Mouse (Mus musculus) kidney, postnatal 0 days (tissue): ENCODE data around the gene Arhgef3. TPM values are rescaled to one million over a fixed set of nuclear protein-coding genes. Genes with fewer than 3 reads are reported as not detected.

Experiments used
- ATAC-seq: fragments of 200-750 bp; cut with Nextera tagmentation; replicated peaks from 2 replicates; pipeline ENCODE4 v1.8.0; 2017; ENCODE audit warnings: low read depth, moderate number of reproducible peaks, moderate TSS enrichment, moderate library complexity; ENCODE audit not compliant: low FRiP score
- DNase-seq: peaks from one replicate; pipeline ENCODE4 v3.0.0-alpha.2; 2016; ENCODE audit warnings: low spot score
- H3K27ac ChIP-seq: fragments of 300-500 bp; sonication (generic); 2 replicates; pipeline ENCODE4 v1.5.1; 2014; ENCODE audit warnings: mild to moderate bottlenecking
- H3K27me3 ChIP-seq: fragments of 300-500 bp; sonication (generic); 2 replicates; pipeline ENCODE4 v1.6.1; 2014; ENCODE audit warnings: low read length, mixed read lengths; ENCODE audit not compliant: insufficient read depth
- H3K36me3 ChIP-seq: fragments of 300-500 bp; sonication (generic); 2 replicates; pipeline ENCODE4 v1.6.1; 2014; ENCODE audit warnings: low read length, mixed read lengths; ENCODE audit not compliant: insufficient read depth
- H3K4me1 ChIP-seq: fragments of 300-500 bp; sonication (generic); replicated peaks from 2 replicates; pipeline ENCODE4 v1.6.1; 2014; ENCODE audit warnings: antibody characterized with exemption, low read length, mixed read lengths; ENCODE audit not compliant: insufficient read depth
- H3K4me2 ChIP-seq: fragments of 300-500 bp; sonication (generic); 2 replicates; pipeline ENCODE4 v1.6.1; 2014; ENCODE audit warnings: mild to moderate bottlenecking, low read length, moderate library complexity, mixed read lengths
- H3K4me3 ChIP-seq: fragments of 300-500 bp; sonication (generic); replicated peaks from 2 replicates; pipeline ENCODE4 v1.5.1; 2014; ENCODE audit warnings: low read depth, low read length
- H3K9ac ChIP-seq: fragments of 300-500 bp; sonication (generic); 2 replicates; pipeline ENCODE4 v1.6.1; 2014; ENCODE audit warnings: low read depth, low read length
- H3K9me3 ChIP-seq: fragments of 300-500 bp; sonication (generic); replicated peaks from 2 replicates; pipeline ENCODE4 v1.6.1; 2016; ENCODE audit warnings: low read length, inconsistent platforms, mixed read lengths
- CTCF ChIP-seq: IDR thresholded peaks from 2 replicates; pipeline ENCODE4 v1.5.1; 2016; ENCODE audit warnings: antibody characterized with exemption, low read depth, mild to moderate bottlenecking, moderate library complexity
- WGBS: fragments of 180-500 bp; shearing (Covaris S2); extraction: QIAGEN DNeasy Blood & Tissue Kit; methylation state at CpG from one replicate; pipeline ENCODE4 v1.1.7; 2014; 5-methylcytosine and 5-hydroxymethylcytosine counted together
- polyA plus RNA-seq: library from polyadenylated mRNA; unstranded; fragments of >200 nt; fragmentation: Nextera tagmentation; extraction: Ambion mirVana; gene quantifications from 2 replicates; pipeline ENCODE4 v1.2.1, GENCODE M21; 2015

Arhgef3 gene
- polyA plus RNA-seq, 1 experiment from 2014 or later: 20.0 TPM

DNA sequence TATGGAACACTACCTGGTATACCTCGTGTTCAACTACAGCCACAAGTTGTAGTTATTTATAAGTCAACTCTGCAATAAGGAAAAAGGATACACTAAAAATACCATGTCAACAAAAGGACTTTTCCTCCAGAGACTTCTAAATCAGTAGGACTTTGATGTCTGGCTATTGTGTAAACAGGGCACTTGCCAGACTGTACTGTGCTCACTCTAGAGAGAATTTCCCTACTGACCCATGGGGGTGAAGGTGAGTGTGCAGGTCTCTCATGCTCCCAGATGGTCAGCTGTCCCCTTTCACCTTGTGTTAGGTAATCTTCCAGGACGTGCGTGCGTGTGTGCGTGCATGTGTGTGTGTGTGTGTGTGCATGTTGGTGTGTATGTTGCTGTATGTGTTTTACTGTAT is 182.3 kb downstream of the Arhgef3 start:
- no peak for TF ChIP-seq CTCF
- no peak overlapping the region for H3K9ac ChIP-seq
- H3K9me3 ChIP-seq: no peaks in the 10 kb centered on the region
- ATAC-seq (peak; percentile 77), DNase-seq (peak; percentile 52)
- no peaks in the 10 kb centered on the region for H3K36me3 ChIP-seq
- H3K27me3 ChIP-seq: no peaks in the 10 kb centered on the region
- no peaks in the 10 kb centered on the region for H3K4me1 ChIP-seq
- H3K4me3 ChIP-seq: no peak overlapping the region
- H3K27ac ChIP-seq: peak overlapping the region; percentile 65
- WGBS: 54% methylated on average over 5 of the region's 5 CpGs
- no peak overlapping the region for H3K4me2 ChIP-seq

DNA sequence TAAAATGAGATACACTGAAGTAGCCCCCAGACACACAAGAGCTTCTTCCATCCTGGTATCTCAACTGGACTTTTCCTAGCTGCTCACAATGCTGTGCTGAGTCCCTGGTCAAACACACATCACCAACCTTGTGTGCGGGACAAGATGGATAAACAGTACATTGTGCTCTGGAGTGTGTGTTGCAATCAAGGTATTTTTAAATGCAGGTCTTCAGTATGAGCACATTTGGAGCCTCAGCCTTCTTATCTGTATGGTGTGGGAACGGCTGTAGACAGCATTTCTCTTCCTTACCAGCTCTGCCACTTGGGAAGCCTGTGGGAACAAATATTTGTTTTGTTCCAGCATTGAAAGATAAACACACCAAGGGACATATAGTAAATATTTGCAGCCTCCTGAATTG is 184.2 kb downstream of the Arhgef3 start:
- Histone ChIP-seq H3K27me3 (no peaks in the 10 kb centered on the region), H3K9me3 (no peaks in the 10 kb centered on the region), H3K36me3 (no peaks in the 10 kb centered on the region), H3K27ac (no peak overlapping the region), H3K4me2 (no peak overlapping the region), H3K9ac (no peak overlapping the region), H3K4me3 (no peak overlapping the region), H3K4me1 (no peaks in the 10 kb centered on the region)
- TF ChIP-seq CTCF: no peak
- 84% methylated on average over 2 of the region's 2 CpGs for WGBS
- ATAC-seq: no peak
- no peak for DNase-seq

DNA sequence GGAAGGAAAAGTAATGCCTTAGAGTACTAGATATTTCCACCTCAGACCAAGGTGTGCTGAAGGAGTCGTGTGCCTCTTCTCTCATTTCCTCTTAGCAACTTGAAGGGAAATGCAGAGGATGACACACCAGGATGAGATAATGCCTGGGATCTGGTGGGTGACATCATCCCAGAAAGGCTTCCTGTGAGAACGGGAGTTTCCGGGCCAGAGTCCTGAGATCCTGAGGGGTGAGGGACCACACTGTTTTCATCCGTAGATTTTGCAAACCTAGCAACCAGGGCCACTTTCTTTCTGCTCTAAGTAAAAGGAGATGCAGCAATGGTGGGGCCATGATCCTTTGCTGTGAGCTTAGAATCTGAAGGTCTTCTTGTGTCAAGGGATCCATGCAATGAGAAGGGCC is 185.0 kb downstream of the Arhgef3 start:
- ATAC-seq: no peak
- Histone ChIP-seq H3K4me1 (no peaks in the 10 kb centered on the region), H3K9ac (no peak overlapping the region), H3K4me3 (no peak overlapping the region), H3K9me3 (no peaks in the 10 kb centered on the region), H3K27me3 (no peaks in the 10 kb centered on the region), H3K36me3 (no peaks in the 10 kb centered on the region), H3K27ac (no peak overlapping the region), H3K4me2 (no peak overlapping the region)
- peak; percentile 39 for DNase-seq
- no peak for TF ChIP-seq CTCF
- 49% methylated on average over 4 of the region's 4 CpGs for WGBS

DNA sequence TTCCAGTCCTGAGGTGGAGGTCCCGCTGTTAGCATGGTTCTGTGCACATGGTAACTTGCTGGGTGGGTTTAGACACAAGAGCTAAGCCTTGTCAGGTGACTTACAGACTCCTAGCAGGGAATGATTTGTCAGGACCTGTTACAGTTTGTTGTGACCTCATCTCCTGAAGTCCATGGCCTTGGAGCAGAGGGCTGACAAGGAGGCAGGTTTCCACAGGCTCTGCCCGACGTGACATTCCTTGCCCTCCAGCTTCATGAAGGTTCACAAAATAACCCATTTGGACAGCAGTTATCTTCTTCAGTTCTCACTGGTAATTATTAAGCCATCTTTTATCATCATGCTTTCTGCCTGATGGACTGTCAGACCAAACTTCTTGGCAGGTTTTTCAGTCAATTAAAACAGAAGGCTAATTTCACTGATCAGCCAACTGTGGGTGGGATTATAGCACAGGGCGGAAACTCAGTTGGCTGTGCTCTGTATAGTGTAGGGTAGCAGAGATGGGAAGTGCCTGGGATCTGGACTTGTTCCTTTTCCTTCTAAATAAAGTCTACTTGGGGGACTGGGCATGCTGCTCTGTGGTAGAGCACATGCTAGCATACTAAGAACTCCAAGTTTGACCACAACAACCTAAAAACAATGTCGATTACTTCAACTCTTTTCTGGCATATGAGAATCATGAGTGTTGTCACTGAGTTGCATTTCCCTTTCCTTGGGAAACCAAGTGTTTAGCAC is 187.2 kb downstream of the Arhgef3 start:
- 60% methylated on average over 5 of the region's 5 CpGs for WGBS
- H3K4me2 ChIP-seq: no peak overlapping the region
- no peak overlapping the region for H3K9ac ChIP-seq
- no peak for TF ChIP-seq CTCF
- H3K9me3 ChIP-seq: no peaks in the 10 kb centered on the region
- no peak overlapping the region for H3K4me3 ChIP-seq
- DNase-seq: no peak
- ATAC-seq: peak; percentile 68; the same call in 1 of the 2 replicates
- H3K4me1 ChIP-seq: no peaks in the 10 kb centered on the region
- H3K27ac ChIP-seq: peak overlapping the region; percentile 36; the same call in 1 of the 2 replicates
- H3K36me3 ChIP-seq: no peaks in the 10 kb centered on the region
- H3K27me3 ChIP-seq: no peaks in the 10 kb centered on the region

DNA sequence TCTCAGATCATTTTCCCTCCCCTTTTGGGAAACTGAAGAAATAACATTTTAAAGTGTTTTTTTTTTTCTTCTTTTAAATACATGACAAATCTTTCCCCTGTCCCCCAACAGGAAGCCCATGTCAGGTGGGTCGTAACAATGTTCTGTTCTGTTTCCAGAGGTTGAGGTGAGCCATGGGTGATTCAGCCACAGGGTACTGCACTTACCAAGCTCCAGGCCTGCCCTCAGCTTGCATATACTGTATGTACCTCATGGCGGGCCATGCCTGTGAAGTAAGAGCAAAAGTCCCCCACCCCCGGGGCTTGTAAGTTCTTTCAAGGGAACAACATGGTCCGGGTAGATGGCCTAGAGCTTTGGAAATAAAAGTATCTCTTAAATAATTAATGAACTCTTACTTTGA is 188.6 kb downstream of the Arhgef3 start:
- H3K27ac ChIP-seq: no peak overlapping the region
- H3K4me1 ChIP-seq: no peaks in the 10 kb centered on the region
- no peak for TF ChIP-seq CTCF
- DNase-seq: no peak
- H3K27me3 ChIP-seq: no peaks in the 10 kb centered on the region
- no peaks in the 10 kb centered on the region for H3K9me3 ChIP-seq
- WGBS: 63% methylated on average over 4 of the region's 4 CpGs
- no peaks in the 10 kb centered on the region for H3K36me3 ChIP-seq
- no peak overlapping the region for H3K4me2 ChIP-seq
- ATAC-seq: no peak
- no peak overlapping the region for H3K9ac ChIP-seq
- H3K4me3 ChIP-seq: no peak overlapping the region

DNA sequence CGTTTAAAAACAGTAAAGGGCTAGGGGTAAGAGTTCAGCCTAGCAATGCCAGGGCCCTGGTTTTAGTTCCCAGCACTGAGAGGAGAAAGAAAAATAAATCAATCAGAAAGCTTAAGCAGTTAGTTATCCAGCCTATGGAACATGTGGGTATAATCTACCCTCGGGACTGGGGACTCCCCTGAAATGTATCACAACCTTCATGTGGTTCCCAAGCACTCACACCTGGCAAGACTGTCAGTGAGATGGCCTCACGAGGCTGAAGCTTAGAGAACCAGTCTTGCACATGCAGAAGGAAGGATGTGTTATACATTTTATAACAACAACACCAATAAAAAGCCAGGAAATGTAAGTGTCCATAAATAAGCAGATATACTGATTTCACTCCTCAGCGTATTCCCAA is 189.7 kb downstream of the Arhgef3 start:
- Histone ChIP-seq H3K4me2 (no peak overlapping the region), H3K9ac (no peak overlapping the region), H3K36me3 (no peaks in the 10 kb centered on the region), H3K9me3 (no peaks in the 10 kb centered on the region), H3K27ac (no peak overlapping the region), H3K4me1 (no peaks in the 10 kb centered on the region), H3K27me3 (no peaks in the 10 kb centered on the region), H3K4me3 (no peak overlapping the region)
- ATAC-seq: no peak
- no peak for TF ChIP-seq CTCF
- 74% methylated on average over 4 of the region's 4 CpGs for whole genome bisulfite sequencing
- DNase-seq: no peak

DNA sequence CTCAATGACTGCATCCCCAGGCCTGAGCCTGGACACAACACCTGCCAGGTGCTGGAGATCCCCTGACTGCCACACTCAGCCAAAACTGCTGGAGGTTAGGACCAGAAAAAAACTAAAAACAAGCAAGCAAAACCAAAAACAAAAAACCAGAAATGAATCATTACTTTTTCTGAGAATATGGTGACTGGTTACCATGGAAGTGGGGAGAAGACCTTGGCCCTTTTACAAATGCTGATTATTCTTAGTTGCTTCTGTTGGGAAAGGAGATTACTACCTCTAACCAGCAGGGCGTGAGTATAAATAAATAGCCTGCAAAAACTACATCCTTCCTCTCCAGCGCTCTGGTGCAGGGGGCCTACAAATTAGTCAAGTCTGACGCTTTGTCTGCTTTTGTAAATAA is 194.1 kb downstream of the Arhgef3 start:
- Histone ChIP-seq H3K9ac (no peak overlapping the region), H3K4me2 (no peak overlapping the region), H3K36me3 (no peaks in the 10 kb centered on the region), H3K27ac (no peak overlapping the region), H3K4me3 (no peak overlapping the region), H3K9me3 (no peaks in the 10 kb centered on the region), H3K4me1 (no peaks in the 10 kb centered on the region), H3K27me3 (no peaks in the 10 kb centered on the region)
- no peak for TF ChIP-seq CTCF
- DNase-seq: no peak
- no peak for ATAC-seq
- WGBS: 67% methylated on average over 3 of the region's 3 CpGs
